Mouse (Mus musculus) right cerebral cortex, postnatal 14 days (tissue): ENCODE measurements around the gene Prkci.

Source experiments
- DNase-seq: peaks from one replicate; pipeline ENCODE4 v3.0.0; 2022

Gene Prkci

DNA sequence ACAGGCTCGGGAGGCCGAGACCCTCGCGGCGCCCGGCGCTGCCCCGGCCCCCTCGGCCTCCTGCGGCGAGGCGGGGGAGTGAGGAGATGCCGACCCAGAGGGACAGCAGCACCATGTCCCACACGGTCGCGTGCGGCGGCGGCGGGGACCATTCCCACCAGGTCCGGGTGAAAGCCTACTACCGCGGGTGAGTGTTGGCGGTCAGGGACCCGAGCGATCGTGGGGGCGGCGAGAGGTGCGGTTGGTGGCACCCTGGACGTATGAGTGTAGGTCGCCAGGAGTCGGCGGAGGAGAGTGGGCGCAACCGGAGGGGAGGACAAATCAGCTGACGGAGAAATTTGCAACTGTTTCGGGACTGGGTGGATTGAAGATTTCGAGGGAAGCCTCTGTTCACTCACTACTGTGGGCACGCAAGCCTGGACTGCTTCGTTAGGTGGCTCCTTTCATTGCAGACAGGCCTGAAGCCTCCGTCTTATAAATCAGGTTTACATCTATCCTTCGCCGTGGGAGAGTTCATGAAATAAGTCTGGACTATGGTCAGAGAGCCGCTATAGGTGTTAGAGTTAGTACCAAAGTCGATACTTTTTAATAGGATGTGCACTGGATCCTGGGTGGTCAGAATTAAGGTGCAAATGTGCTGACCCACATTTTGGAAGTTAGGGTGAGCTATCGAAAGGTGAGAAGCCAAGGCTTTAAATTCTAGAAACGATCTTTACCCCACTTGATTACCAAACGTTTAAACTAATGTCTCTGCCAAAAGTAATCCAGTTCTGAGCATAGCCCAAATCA, 546 bp downstream of the Prkci start:
- no peak for DNase-seq

DNA sequence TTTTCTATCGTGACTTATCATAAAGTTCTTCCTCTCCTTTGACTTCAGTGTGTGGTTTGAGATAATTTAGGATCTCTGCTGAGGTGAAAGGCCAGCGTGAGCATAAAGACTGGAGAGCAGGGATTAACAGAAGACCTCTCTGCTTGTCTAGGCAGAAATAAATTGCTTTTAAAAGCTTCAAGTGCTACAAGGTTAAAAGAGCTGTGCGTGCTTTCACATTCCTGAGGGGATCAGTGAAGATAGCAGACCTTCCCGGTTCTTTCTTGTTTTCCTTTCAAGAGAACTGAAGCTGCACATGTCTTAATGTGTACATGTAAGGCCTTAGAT, 1.1 kb downstream of the Prkci start:
- no peak for DNase-seq

DNA sequence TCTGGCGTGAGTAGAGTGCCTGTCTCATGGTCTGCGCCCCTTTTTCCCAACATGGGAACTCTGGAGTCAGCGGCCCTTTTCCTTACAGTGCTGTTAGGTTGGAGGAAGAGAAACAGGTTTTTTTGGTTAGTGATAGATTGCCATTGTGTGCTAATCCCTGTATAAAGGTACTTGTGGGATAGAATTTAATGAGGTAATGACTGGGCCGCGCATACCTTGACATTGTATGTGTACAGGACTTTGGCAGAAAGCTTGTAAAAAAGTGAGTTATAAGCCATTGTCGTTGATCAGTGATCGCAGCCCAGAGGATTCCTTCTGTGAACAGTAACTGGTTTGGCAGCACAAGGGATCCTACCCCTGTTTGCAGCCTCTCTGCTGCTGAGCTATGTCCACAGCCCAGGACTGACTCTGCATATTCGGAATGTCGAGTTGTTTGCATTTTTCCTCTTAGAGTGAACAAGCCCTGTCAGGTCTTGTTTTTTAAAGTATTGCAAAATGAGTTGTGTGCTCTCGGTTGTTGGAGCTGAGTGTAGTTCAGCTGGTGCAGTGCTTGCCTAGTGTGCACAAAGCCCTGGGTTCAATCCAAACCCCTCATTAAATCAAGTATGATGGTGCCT, 4.0 kb downstream of the Prkci start:
- no peak for DNase-seq

DNA sequence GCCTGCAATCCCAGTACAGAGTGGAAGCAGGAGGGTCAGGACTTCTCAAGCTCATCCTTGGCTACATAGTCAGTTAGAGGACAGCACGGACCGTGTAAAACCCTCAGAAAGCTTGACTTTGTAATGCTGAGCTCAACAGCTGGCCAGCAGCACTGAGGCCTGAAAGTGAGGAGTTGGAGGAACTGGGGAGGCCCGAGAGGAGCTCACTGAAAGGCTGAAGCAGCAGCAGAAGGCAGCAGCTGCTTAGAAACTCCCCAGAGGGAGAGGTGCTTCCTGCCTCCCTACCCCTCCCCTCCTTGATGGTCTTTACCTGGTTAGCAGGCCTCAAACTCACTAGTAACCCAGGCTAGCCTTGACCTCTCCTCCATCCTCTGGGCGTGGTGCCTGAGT, 4.5 kb downstream of the Prkci start:
- no peak for DNase-seq

DNA sequence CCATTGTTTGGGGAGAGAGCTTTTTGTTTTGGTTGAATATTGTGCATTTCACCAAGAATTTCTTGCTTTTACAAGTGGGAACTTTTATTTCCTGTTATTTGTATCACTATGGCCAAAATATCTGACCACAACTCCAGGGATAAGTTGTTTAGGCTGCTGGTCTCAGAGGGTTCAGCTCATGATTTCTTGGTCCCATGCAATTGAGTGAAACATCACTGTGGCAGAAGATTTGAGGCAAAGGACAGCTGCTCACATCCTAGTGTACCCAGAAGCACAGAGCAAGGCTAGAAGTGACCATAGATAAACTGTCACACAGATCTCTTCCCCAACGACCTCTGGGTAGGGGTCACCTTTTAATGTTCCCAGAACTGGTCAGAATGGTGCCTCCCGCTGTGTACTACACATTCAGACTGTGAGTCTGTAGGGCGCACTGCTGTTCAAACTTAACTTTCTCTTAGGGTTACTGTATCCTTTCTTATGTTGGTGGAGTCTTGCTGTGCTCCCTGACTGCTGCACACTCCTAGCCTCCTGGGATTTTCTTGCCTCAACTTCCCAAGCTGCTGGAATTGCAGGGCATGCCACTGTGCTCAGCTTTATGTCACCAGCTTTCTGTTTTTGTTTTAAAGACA, 5.6 kb downstream of the Prkci start:
- DNase-seq: no peak

DNA sequence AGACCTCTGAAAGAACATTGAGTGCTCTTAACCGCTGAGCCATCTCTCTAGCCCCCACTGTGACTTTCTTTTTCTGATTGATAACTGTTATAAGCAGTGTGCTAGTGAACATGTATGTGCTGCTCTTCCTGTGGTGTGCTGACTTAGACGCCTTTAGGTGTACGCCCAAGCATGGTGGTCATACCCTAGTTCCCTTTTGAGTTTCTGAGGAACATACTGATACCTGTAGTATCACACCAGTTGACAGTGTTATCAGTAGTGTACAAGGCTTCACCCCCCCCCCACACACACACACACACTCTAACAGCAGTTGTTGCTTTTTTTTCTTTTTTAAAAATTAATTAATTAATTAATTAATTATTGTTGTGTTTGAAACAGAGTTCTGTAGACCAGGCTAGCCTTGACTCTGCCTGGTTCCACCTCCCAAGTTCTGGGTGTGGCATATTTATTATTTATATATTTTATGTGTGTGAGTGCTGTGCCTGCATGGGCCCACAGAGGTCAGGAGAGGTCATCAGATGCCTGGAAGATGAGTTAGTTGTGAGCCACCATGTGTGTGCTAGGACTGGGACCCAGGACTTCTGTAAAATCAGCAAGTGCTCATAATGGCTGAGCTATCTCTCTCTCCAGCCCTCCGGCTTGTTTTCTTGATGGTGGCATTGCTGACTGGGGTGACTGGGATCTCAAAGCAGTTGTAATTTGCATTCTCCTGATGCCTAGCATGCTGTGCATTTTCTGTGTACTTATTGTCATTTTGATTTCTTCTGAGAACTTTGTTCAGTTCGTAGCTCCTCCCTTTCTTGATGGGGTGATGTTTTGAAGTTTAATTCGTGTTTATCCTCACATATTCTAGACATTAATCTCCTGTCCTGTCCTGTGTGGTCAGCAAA, 9.0 kb downstream of the Prkci start:
- DNase-seq: no peak

DNA sequence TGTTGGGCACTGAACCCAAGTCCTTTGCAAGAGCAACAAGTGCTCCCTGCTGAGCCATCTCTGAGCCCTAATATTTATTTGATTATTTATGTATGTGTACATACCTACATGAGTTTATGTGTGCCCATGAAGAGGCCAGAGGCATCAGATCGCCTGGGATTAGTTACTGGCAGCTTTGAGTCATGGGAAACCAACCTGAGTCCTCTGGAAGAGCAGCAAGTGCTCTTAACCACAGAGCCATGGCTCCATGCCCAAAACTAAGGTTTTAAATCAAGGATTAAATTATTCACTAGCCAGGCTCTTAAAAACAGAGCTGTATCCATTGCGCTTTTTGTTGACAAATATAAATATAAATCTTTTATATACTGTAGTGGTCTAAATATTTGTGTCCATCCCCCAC, 18.8 kb downstream of the Prkci start:
- DNase-seq: no peak

DNA sequence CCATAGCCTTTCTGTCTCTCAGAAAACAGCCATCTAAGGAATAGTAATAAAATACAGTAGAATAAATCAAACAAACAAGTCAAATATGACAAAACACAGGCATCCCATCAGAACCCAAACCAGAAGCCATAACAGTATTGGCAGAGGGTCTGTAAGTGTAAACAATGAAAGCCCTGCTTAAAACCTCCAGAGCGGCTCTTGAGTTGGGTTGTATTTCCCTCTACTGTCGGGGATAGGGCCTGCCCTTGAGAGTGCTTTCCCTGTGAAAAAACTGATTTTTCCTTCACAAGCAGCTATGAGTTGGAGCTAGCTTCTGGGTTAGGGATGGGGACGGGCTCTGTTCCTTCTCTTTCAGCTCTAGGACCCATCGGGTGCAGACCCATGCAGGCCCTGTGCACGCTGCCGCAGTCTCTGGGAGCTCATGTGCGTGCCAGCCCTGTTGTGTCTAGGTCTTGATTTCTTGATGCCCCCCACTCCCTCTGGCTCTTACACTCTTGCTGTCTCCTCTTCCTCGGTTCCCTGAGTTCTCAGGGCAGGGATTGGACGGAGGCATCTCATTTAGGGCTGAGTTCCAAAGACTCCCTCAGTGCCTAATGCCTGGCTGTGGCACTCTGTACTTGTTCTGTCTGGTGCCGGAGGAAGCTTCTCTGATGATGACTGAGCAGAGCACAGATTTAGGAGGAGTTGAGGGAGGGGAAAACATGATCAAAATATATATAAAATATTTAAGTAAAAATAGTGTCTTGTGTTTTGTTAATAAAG, 20.3 kb downstream of the Prkci start:
- no peak for DNase-seq

DNA sequence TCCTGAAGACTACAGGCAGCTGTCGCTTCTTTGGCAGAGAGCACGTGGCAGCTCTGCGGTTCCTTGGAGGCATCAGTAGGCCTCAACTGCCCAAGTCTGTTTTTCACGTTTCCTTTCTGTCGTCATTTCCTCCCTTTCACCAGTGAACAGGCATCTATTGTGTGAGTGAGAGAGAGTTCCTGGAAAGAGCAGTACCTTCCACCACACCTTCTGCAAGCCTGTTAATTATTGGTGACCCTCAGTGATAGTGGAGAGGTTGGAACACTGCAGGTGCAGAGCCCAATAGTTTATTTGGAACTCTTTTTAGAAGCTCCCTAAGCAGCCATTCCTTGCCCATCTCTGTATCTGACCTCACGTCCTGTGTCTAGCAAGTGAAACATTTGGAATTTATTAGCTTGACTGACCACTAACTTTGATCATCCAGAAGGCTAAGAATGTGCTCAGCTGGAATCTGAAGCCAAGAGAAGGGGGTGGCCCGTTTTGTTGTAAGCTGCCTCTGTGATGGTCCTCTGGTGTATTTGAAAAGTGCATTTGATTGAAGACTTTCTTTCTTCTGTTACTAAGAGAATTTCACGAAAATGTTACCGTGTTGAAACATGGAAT, 21.1 kb downstream of the Prkci start:
- no peak for DNase-seq

DNA sequence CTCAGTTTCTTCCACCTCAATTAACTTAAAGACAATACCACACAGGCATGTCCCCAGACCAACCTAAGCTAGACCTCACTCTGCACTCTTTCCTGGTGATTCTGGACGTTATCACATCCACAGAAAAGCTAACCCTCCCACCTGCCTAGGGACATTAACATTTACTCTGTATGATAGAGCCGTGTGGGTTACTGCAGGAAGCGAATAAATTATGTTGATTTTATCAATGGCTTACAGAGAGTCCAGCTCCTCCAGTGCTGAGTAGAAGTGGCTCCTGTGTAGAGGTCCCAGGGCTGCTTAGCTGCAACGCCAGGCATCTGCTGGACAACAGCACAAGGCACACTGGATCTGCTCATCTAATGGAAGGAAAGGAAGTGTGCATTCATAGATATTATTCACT, 22.1 kb downstream of the Prkci start:
- no peak for DNase-seq

DNA sequence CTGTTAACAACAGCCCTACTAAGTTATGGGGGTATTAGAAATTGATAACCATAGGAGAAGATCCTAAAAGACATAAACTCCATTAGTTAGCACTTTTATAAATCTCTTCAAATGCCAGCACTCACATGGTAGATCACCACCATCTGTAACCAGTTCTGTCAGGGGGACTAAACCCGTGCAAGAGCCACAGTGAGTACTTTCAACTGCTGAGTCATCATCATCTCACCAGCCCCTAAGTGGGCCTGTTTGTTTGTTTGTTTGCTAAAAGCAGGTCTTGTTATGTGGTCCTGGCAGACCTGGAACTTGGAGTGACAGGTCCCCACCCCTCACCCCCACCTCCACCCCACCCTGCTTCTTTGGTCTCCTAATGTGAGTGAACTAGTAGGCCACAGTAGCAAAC, 23.7 kb downstream of the Prkci start:
- no peak for DNase-seq

DNA sequence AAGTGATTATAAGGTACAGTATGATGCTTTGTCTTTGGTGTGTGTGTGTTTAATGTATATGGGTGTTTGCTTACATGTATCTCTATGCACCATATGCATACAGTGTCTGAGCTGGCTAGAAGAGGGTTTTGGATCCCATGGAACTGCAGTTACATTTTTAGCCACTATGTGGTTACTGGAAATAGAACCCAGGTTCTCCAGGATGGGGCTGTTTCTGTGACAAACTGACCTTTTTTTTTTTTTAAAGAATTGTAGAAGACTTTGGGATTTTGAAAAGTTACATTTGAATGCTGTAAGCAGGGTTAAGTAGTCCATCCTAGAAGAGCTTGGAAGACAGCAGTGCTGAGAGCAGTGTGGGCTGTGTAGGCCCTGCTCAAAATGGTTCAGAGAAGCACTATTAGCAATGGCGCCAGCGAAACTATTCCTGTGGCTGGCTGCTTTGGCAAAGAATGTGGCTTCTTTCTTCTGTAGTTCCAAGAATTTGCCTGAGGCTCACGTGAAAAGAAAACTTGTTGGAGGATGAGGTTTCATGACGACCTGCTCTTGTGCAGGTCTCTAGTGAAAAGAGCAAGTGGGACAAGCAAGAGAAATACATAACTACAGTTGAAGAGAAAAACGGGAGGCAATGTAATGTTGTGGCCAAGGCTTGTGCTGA, 24.4 kb downstream of the Prkci start:
- no peak for DNase-seq

DNA sequence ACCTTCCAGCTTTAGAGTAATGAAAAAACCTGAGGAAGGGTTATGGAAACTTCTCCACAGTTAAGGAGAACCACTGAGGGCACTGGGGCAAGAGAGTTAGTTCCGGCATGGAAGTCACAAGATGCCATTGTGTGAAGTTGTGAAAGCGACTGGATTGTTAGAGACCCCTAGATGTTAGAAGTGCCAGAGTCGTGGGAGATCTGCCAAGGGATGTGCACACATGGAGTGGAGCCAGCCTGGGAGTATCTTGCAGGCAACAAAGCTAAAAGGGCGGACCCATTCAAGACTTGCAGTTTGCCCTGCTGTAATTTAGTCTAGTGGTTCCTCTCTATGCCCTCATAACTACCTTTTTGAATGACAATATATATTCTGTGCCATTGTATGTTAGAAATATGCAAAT, 25.1 kb downstream of the Prkci start:
- no peak for DNase-seq

DNA sequence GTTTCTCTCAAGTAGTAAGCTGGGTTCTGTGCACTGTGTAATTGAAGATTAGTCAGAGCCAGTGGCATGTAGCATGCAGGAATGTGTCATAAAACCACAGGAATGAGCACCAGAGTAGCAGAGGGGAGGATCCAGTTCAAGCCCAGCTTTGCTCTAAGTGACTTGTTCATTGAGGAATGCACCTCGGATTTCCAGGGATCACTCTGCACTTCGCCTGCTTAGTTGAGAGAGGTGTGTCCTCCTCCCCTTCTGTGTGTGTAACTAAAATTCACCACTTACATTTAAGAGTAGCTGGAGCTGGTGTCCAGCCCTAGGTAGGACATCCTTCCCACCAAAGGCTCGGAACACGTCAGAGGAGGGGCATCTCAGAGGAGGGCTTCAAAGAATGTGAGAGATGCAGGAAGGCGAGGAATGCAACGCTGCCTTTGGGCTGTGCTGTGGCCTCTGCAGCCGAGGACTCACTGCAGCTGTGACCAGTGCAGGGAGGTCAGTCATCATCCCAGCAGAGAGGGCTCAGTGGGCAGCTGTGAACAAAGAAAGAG, 27.4 kb downstream of the Prkci start:
- no peak for DNase-seq

DNA sequence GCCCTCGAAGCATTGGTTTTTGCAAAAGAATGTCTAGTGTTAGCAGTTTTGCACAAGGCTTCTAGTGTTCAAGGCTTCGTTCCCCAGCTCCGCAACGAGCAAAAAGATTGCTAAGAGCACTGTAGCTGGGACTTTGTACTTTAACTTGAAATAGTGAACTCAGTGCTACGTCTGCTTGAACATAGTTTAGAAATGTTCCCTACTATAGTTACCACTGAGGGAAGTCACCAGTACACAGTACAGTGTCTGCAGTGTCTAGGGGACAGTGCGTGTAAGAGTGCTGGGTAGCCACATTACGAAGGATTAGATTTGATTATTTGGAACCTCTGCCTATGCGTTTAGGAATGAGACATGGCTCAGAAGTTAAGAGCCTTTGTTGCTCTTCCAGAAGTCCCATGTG, 32.2 kb downstream of the Prkci start:
- no peak for DNase-seq

DNA sequence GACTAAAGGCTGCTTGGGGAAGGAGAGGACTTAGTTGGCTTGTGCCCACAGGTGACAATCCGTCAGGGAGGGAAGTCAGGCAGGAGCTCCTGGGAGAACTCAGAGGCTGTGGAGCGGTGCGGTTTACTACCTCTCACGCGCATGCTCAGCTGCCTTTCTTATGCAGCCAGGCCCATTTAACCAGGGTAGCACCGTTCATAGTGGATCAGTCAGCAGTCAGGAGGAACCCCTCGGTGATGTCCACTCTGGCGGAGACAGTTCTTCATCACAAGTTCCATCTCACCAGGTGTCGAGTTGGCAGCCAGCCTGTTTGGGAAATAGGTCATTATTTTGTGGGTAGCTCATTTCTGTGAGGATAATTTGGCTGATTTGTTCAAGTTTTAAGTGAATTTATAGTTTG, 36.1 kb downstream of the Prkci start:
- DNase-seq: no peak

DNA sequence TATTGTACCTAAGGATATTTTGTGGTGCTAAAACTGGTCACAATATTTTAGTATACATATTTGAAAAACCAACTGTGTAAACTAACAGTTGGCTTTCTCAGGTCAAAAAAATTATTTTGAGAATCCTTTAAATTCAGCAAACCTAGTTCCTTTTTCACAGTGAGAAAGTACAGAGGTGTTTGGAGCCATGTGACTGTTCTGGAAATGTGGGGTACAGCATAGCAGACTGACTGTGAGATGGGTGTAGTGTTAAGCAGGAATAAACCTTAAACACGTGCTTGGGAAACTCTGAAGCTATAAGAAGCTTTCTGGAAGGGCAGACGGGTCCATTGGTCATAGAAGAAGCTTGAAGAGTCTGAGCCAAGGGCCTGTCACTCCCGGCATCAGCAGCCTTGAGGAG, 38.1 kb downstream of the Prkci start:
- DNase-seq: no peak

DNA sequence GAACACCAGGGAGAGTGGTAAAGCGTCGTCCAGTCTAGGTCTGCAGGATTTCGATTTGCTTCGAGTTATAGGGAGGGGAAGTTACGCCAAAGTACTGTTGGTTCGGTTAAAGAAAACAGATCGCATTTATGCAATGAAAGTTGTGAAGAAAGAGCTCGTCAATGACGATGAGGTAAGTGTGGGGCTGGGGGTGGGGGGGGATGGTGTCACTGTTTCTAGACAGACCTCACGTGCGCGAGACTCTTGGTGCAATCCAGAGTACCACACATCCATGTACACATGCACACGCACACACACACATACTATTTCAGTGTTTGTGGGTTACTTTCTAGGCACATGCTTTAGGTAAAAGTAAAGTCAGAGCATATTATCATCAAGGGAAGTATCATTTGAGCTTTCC, 42.3 kb downstream of the Prkci start:
- no peak for DNase-seq

DNA sequence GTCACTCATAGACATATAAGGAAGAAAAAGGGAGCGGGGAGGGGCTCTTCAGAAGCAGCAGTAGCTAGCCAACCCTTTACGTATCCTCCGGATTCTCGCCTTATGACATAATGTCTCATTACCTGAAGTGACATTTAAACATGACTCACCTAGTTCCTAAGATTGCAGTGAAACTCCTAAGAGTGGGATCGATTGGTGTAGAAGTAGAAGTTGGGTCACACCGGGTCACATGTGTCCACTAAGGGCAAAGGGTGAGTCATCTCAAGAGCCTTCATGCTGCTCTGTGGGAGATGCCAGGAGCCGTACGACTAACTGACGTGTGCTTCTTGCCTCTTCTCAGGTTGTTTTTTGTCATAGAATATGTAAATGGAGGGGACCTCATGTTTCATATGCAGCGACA, 43.1 kb downstream of the Prkci start:
- DNase-seq: no peak

DNA sequence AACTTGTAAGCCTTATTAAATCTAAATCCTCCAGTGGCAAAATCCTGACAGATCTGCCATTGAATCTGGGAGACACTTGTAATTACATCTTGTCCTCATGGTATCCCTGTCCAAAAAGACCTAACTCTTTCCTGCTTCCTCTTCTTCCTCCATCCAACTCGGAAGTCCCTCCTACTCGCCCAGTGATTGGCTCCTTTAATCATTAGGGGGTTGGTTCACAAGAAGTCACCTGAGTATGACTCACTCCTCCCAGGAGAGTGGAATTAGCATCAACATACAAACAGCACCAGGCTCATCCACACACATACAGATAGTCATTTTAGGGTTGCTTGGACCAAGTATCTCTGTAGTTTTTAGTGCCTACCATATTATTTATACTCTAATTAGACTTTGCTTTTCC, 47.4 kb downstream of the Prkci start:
- no peak for DNase-seq

DNA sequence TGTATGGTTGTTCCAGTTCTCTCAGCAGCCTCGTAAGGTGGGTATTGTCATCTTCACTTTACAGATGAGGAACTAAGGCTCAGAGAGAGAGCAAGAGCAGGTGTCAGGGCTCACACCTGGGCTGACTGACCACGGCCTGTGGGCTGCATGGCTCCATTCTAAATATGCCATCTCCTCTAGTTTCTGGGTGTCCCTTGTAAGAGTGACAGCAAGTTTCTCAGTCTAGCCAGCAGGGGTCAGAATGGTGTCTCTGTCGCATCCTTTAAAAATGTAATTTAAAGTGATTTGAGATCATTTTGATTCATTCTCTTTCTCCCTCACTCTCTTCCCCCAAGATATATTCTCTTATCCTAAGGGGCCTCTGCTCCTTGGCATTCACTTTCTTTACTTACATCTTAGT, 51.7 kb downstream of the Prkci start:
- DNase-seq: no peak

DNA sequence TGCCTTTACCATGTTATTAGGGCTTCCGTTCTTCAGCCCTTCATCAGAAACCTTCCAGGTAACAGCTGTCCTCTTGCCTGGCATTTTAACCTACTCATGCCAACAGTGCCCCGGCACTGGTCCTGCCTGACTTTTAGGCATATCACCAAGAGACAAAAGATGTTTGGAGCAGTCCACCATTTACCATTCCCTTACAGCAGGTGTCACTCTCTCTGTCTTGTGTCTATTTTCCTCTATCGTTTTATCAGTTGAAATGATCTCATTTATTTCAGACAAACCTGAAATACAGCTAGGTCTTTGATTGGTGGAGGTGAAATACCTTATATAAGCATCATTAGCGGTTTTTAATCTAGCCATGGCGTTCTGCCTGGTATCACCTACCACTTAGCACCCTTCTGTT, 53.5 kb downstream of the Prkci start:
- no peak for DNase-seq
